Mouse (Mus musculus) C2C12 (cell line): ENCODE data around the gene Cox4i2. TPM values are rescaled to one million over a fixed set of nuclear protein-coding genes. Genes with fewer than 3 reads are reported as not detected.

Experiments
- H3K27me3 ChIP-seq: one replicate; pipeline ENCODE4 v1.6.1; 2011; ENCODE audit not compliant: control insufficient read depth, insufficient read depth, insufficient read length
- H3K36me3 ChIP-seq: one replicate; pipeline ENCODE4 v1.6.1; 2011; ENCODE audit not compliant: control insufficient read depth, insufficient read depth
- H3K4me3 ChIP-seq: one replicate; pipeline ENCODE4 v1.5.1; 2011; ENCODE audit warnings: mild to moderate bottlenecking, control low read depth; ENCODE audit not compliant: poor library complexity, insufficient read depth, severe bottlenecking
- H3K79me2 ChIP-seq: one replicate; pipeline ENCODE4 v1.6.1; 2011; ENCODE audit not compliant: control insufficient read depth, insufficient read depth
- H3K79me3 ChIP-seq: one replicate; pipeline ENCODE4 v1.6.1; 2011; ENCODE audit warnings: low read depth, control low read depth
- H3ac ChIP-seq: one replicate; pipeline ENCODE3; 2011; ENCODE audit warnings: low read depth; ENCODE audit not compliant: control insufficient read depth, insufficient read length
- CEBPB ChIP-seq: IDR thresholded peaks from one replicate; pipeline ENCODE4 v1.6.1; 2011; ENCODE audit warnings: low read depth, mild to moderate bottlenecking, control low read depth, moderate library complexity
- CTCF ChIP-seq: IDR thresholded peaks from one replicate; pipeline ENCODE4 v1.5.1; 2011; ENCODE audit not compliant: control insufficient read depth, insufficient read depth, insufficient read length
- FOSL1 ChIP-seq: IDR thresholded peaks from one replicate; pipeline ENCODE4 v1.8.0; 2011; ENCODE audit warnings: mild to moderate bottlenecking, low read length; ENCODE audit not compliant: poor library complexity, insufficient read depth, severe bottlenecking
- MAX ChIP-seq: IDR thresholded peaks from one replicate; pipeline ENCODE4 v1.6.1; 2011; ENCODE audit warnings: mild to moderate bottlenecking, control low read depth
- MYOD1 ChIP-seq: IDR thresholded peaks from one replicate; pipeline ENCODE4 v1.6.1; 2011; ENCODE audit warnings: low read depth; ENCODE audit not compliant: control insufficient read depth, insufficient read length
- MYOG ChIP-seq: IDR thresholded peaks from one replicate; pipeline ENCODE4 v1.6.1; 2011; ENCODE audit not compliant: control insufficient read depth, insufficient read length; ENCODE audit errors: extremely low read depth
- USF1 ChIP-seq: IDR thresholded peaks from one replicate; pipeline ENCODE4 v1.6.1; 2011; ENCODE audit warnings: low read depth, mild to moderate bottlenecking, control low read depth, moderate library complexity
- polyA plus RNA-seq: library from polyadenylated mRNA; unstranded; fragments of >200 nt; fragmentation: generic; extraction: Trizol; gene quantifications from one replicate; pipeline ENCODE4 v1.2.1, GENCODE M21; 2012; ENCODE audit warnings: missing spikeins

Gene Cox4i2
- polyA plus RNA-seq, 1 experiment: 0.39 TPM

DNA sequence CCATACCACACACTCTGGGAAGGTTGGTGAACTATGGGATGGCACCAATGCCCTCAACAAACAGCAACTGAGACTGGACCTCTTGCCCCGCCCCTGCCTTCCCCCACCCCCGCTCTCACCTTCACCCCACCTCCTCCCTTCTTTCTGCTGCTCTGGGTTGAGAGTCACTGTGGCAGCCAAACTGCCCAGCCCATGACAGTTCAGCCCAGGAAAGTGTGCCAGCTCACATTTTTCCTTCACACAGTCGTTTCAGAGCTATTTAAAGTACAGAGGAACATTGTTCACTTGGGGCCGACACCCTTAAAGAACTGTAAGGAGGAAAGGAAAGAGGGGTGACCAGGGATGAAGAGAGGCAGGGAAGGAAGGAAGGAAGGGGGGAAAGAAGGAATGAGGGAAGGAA is 4.4 kb downstream of the Cox4i2 start:
- H3K79me3 ChIP-seq: no peaks in the 10 kb centered on the region
- no peaks in the 10 kb centered on the region for H3K27me3 ChIP-seq
- no peaks in the 10 kb centered on the region for H3K36me3 ChIP-seq
- no peak overlapping the region for H3ac ChIP-seq
- no peaks in the 10 kb centered on the region for H3K79me2 ChIP-seq
- TF ChIP-seq CTCF: no peak
- TF ChIP-seq USF1: no peak
- TF ChIP-seq MAX: no peak
- no peak for TF ChIP-seq MYOG
- no peak for TF ChIP-seq MYOD1
- TF ChIP-seq FOSL1: no peak
- TF ChIP-seq CEBPB: no peak
- no peak overlapping the region for H3K4me3 ChIP-seq

DNA sequence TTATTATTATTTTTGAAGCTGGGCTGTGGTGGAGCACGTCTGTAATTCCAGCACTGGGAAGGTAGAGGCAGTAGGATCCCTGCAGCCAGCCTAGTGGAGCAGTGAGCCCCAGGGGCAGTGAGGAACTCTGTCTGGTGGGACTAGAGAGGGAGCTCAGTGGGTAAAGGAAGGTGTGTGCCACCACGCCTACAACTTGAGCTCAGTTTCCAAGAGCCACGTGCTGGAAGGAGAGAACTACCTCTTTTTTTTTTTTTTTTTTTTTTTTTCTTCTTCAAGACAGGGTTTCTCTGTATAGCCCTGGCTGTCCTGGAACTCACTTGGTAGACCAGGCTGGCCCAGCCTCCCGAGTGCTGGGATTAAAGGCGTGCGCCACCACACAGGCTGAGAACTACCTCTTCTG is 9.3 kb downstream of the Cox4i2 start:
- Histone ChIP-seq H3K79me2 (no peaks in the 10 kb centered on the region), H3ac (no peak overlapping the region), H3K36me3 (no peaks in the 10 kb centered on the region), H3K4me3 (no peak overlapping the region), H3K79me3 (no peaks in the 10 kb centered on the region), H3K27me3 (no peaks in the 10 kb centered on the region)
- no peak for TF ChIP-seq MAX
- no peak for TF ChIP-seq FOSL1
- TF ChIP-seq CTCF: no peak
- TF ChIP-seq MYOG: no peak
- TF ChIP-seq USF1: no peak
- no peak for TF ChIP-seq CEBPB
- no peak for TF ChIP-seq MYOD1

DNA sequence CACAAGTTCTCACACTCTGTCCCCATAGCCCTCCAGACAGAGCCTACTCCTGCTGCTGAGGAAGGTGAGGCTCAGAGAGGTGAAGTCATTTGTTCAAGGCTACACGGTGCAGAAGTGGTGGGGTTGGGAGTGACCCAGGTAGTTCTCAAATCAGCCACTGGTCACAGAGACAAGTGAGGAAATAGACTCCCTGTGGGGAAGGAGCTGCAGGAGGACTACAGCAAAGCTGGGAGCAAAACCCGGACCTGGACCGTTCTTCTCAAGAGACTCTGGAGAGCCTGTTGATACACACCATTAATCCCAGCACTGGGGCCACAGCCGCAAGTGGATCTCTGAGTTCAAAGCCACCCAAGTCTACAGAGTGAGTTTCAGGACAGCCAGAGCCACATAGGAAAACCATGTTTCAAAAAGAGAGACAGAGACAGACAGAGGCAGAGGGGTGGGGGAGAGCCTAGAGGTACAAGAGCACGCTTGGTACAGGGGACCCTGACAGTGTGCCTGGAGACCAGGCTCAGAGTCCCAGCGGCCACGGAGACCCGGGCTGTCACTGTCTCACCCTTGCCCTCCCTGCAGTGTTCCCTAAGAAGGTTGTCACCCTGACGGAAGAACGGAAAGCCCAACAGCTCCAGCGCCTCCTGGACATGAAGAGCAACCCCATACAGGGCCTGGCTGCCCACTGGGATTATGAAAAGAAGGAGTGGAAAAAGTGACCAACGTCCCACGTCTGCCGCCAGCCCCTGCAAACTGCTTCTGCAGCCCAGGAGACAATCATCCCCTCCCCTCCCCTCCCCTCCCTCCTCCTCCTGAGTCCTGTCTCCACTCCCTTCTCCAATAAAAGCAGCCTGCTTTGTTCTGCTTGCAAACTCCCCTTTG is 10.4 kb downstream of the Cox4i2 start:
- Histone ChIP-seq H3K4me3 (no peak overlapping the region), H3K79me3 (no peaks in the 10 kb centered on the region), H3K36me3 (no peaks in the 10 kb centered on the region), H3K27me3 (no peaks in the 10 kb centered on the region), H3ac (no peak overlapping the region), H3K79me2 (no peaks in the 10 kb centered on the region)
- TF ChIP-seq MYOD1 (no peak), MAX (no peak), USF1 (no peak), FOSL1 (no peak), CTCF (no peak), MYOG (no peak), CEBPB (no peak)

DNA sequence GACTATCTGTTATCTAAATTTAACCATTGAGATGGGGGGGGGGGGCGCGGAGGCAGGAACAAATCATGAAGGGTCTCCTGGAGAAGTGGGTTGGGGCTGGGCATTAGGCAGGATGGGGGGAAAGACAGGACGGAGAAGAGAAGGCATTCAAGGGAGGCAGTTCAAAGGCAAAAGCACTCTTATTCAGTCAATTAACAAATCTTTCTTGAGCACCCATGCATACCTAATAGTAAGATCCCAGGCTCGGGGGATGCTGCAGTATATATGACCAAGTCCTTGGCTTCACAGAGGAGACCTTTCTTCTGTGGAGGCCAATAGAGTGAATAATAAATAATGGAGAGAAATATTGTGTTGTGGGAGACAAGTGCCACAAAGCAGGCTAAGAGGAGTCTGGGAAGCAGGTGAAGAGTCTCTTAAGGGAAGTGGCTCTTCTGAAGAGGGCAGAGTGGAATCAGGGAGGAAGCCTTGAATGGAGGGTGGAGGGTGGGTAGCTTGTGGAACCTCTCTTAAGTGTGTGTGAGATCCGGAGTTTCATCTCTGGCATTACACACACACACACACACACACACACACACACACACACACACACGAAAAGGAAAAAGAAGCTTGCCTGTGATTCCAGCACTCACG is 11.2 kb downstream of the Cox4i2 start:
- no peak overlapping the region for H3ac ChIP-seq
- no peaks in the 10 kb centered on the region for H3K36me3 ChIP-seq
- H3K79me2 ChIP-seq: no peaks in the 10 kb centered on the region
- no peak overlapping the region for H3K4me3 ChIP-seq
- no peak for TF ChIP-seq CEBPB
- H3K27me3 ChIP-seq: no peaks in the 10 kb centered on the region
- no peaks in the 10 kb centered on the region for H3K79me3 ChIP-seq

DNA sequence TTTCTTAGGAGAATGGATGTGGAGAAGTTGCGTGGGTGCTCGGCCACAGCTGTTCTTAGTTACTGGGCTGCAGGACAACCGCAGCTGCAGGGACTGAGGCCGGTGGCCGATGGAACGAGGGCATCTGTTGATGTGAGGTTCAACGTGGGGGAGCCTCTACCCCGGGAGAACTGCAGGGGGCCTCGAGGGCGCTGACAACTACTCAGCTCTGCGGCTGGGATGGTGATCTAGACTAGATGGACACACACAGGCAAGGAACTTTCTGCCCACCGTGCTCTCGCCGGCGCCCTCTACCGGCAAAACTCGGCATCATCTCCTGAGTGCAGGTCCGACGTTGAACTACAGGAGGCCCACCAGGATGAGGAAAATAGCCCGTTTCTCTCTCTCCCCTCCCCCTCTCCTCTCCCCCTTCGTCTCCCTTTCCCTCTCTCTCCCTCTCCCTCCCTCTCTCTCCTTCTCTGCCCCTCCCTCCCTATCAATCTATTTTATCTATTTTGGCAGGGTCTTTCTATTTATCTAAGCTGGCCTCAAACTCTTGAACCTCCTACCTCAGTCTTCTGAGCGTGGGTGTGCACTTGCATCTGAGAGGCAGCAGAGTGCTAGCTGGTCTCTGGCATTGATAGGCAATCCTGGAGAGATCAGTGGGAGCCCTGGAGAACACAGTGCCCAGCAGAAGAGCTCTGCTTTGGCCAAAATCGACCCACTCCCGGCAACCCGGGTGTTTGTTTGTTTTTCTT is 12.6 kb downstream of the Cox4i2 start:
- TF ChIP-seq CTCF (peak; percentile 92), FOSL1 (no peak), MYOD1 (peak; percentile 61), USF1 (no peak), MYOG (no peak), MAX (no peak)
- no peak overlapping the region for H3K4me3 ChIP-seq
- H3K27me3 ChIP-seq: no peaks in the 10 kb centered on the region
- no peaks in the 10 kb centered on the region for H3K79me2 ChIP-seq
- no peaks in the 10 kb centered on the region for H3K79me3 ChIP-seq
- no peaks in the 10 kb centered on the region for H3K36me3 ChIP-seq
- no peak overlapping the region for H3ac ChIP-seq

DNA sequence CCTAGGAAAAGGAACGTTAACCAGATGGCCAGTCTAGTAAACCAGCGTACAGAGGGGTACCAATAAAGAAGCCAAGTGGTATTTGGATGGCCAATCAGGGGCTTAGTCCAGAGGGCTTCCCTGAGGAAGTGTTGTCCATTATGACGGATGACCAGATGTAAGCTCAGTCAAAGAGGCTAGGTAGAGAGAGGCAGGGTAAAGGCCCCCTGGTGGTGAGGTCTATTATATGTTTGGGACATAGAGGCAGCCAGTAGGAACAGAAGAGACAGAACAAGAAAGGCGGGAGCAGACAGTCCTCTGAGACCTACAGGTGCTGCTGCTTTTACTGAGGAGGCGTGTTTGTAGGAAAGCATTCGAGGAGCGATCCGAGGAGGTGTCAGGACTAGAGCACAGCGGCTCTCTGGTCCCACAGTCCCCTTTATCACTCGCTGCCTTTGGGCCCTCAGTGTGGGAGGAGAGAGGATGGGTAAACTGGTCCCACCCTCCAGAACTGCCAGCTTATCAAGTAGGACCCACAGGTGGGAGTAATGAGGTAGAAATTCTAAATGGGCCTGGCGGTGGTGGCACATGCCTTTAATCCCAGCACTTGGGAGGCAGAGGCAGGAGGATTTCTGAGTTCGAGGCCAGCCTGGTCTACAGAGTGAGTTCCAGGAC is 13.8 kb downstream of the Cox4i2 start:
- Histone ChIP-seq H3K27me3 (no peaks in the 10 kb centered on the region), H3ac (no peak overlapping the region), H3K79me2 (no peaks in the 10 kb centered on the region), H3K79me3 (no peaks in the 10 kb centered on the region), H3K4me3 (no peak overlapping the region), H3K36me3 (no peaks in the 10 kb centered on the region)
- no peak for TF ChIP-seq MYOD1
- peak; percentile 7 for TF ChIP-seq CTCF
- TF ChIP-seq MAX: no peak
